In genomic region chr15:77276300-77276699, GRCm38 (mm10) we compare ENCODE assay signal across 21 mouse cellular contexts. TPM values are rescaled to one million over a fixed set of nuclear protein-coding genes. Genes with fewer than 3 reads are reported as not detected.
DNase-seq lines count a peak whose midpoint lies in the region; ATAC-seq lines count a peak whose summit lies in the region.
"Had no signal": no experiment of that assay in that cellular context is flagged by ENCODE, and none has a peak within 500 bp of the region (broad histone marks: within the 10 kb centered on the region; RNA-seq: fewer than 3 reads in every experiment).

No protein-coding gene starts in this region.

- 81% methylated on average over 1 of the region's 1 CpGs for WGBS in heart, embryonic 10.5 days
- WGBS in midbrain, embryonic 11.5 days, result 86% methylated on average over 1 of the region's 1 CpGs
- 84% methylated on average over 1 of the region's 1 CpGs for WGBS in midbrain, embryonic 14.5 days
- 53% methylated on average over 1 of the region's 1 CpGs for WGBS in limb, embryonic 15.5 days

- H3K9me3 ChIP-seq in heart, embryonic 10.5 days, result no peaks in the 10 kb centered on the region
- no peaks in the 10 kb centered on the region for H3K9me3 ChIP-seq in midbrain, embryonic 11.5 days (ENCODE audit: control insufficient read depth, low read length)
- H3K9me3 ChIP-seq in midbrain, embryonic 14.5 days (ENCODE audit: control insufficient read depth, low read length), result no peaks in the 10 kb centered on the region
- H3K9me3 ChIP-seq in limb, embryonic 15.5 days, result no peaks in the 10 kb centered on the region
- H3K9me3 ChIP-seq: embryonic facial prominence, embryonic 15.5 days; forebrain, embryonic 10.5 days; forebrain, embryonic 15.5 days; heart, embryonic 12.5 days; hindbrain, embryonic 10.5 days had no signal

- no peaks in the 10 kb centered on the region for H3K36me3 ChIP-seq in heart, embryonic 10.5 days
- H3K36me3 ChIP-seq in midbrain, embryonic 11.5 days (ENCODE audit: control insufficient read depth, insufficient read depth, low read length), result no peaks in the 10 kb centered on the region
- no peaks in the 10 kb centered on the region for H3K36me3 ChIP-seq in midbrain, embryonic 14.5 days (ENCODE audit: control insufficient read depth, insufficient read depth, low read length)
- no peaks in the 10 kb centered on the region for H3K36me3 ChIP-seq in limb, embryonic 15.5 days
- H3K36me3 ChIP-seq: embryonic facial prominence, embryonic 15.5 days; forebrain, embryonic 10.5 days; forebrain, embryonic 15.5 days; heart, embryonic 12.5 days; hindbrain, embryonic 10.5 days had no signal

- H3K4me1 ChIP-seq in heart, embryonic 10.5 days, result peaks cover 53% of the 10 kb centered on the region
- no peaks in the 10 kb centered on the region for H3K4me1 ChIP-seq in midbrain, embryonic 11.5 days (ENCODE audit: control insufficient read depth, insufficient read depth, low read length)
- peaks cover 6% of the 10 kb centered on the region; the same call in 1 of the 2 replicates for H3K4me1 ChIP-seq in midbrain, embryonic 14.5 days (ENCODE audit: control insufficient read depth, insufficient read depth, low read length)
- peaks cover 36% of the 10 kb centered on the region for H3K4me1 ChIP-seq in limb, embryonic 15.5 days

- no peak overlapping the region for H3K27ac ChIP-seq in heart, embryonic 10.5 days
- no peak overlapping the region for H3K27ac ChIP-seq in midbrain, embryonic 11.5 days (ENCODE audit: low read depth, low read length)
- H3K27ac ChIP-seq in midbrain, embryonic 14.5 days (replicated peaks; ENCODE audit: low read depth, low read length), result no peak overlapping the region
- peak overlapping the region; percentile 47; the same call in 1 of the 2 replicates for H3K27ac ChIP-seq in limb, embryonic 15.5 days
- H3K27ac ChIP-seq: embryonic facial prominence, embryonic 15.5 days; forebrain, embryonic 10.5 days; forebrain, embryonic 15.5 days; hindbrain, embryonic 10.5 days; hindbrain, embryonic 14.5 days had no signal

- no peak overlapping the region for H3K4me3 ChIP-seq in heart, embryonic 10.5 days
- no peak overlapping the region for H3K4me3 ChIP-seq in midbrain, embryonic 11.5 days (ENCODE audit: low read depth, low read length)
- no peak overlapping the region for H3K4me3 ChIP-seq in midbrain, embryonic 14.5 days (replicated peaks; ENCODE audit: low read depth, low read length)
- H3K4me3 ChIP-seq in limb, embryonic 15.5 days, result no peak overlapping the region
- H3K4me3 ChIP-seq: embryonic facial prominence, embryonic 15.5 days; erythroblast, embryonic 14.5 days; forebrain, embryonic 10.5 days; forebrain, embryonic 15.5 days; heart, adult 2 months; heart, embryonic 12.5 days; hindbrain, embryonic 10.5 days had no signal

- H3K27me3 ChIP-seq in heart, embryonic 10.5 days (ENCODE audit: insufficient read depth, poor library complexity, severe bottlenecking), result no peaks in the 10 kb centered on the region
- H3K27me3 ChIP-seq in midbrain, embryonic 11.5 days (ENCODE audit: control insufficient read depth, insufficient read depth, low read length), result no peaks in the 10 kb centered on the region
- H3K27me3 ChIP-seq in midbrain, embryonic 14.5 days (ENCODE audit: control insufficient read depth, insufficient read depth, low read length), result no peaks in the 10 kb centered on the region
- H3K27me3 ChIP-seq in limb, embryonic 15.5 days, result no peaks in the 10 kb centered on the region
- H3K27me3 ChIP-seq: embryonic facial prominence, embryonic 15.5 days; forebrain, embryonic 15.5 days; heart, embryonic 12.5 days; Patski had no signal

- DNase-seq in heart, adult 11 months, result peak; percentile 80
- DNase-seq in heart, embryonic 10.5 days (ENCODE audit: low spot score), result no peak
- DNase-seq in midbrain, embryonic 11.5 days (ENCODE audit: low spot score, missing footprints), result peak; percentile 56
- DNase-seq in midbrain, embryonic 14.5 days, result no peak
- DNase-seq in spleen, postnatal 4 days (ENCODE audit: low spot score in 2 of 2), result no peak
- DNase-seq: adrenal gland, postnatal 25 days; cerebellum, adult 18-20 months; cerebellum, adult 9-11 months; cerebellum, postnatal 36 days; gastrocnemius, postnatal 10 days; heart, adult 2 months had no signal

- ATAC-seq in midbrain, embryonic 11.5 days (ENCODE audit: low FRiP score), result no peak
- ATAC-seq in midbrain, embryonic 14.5 days (ENCODE audit: low FRiP score, low TSS enrichment), result no peak
- no peak for ATAC-seq in limb, embryonic 15.5 days (ENCODE audit: insufficient number of reproducible peaks, low FRiP score, low TSS enrichment, low read depth)
- ATAC-seq: activated CD4-positive, CD25-positive, alpha-beta regulatory T cell, adult 4 months; forebrain, embryonic 15.5 days; Patski had no signal

- H3K4me2 ChIP-seq in midbrain, embryonic 11.5 days, result no peak overlapping the region
- H3K4me2 ChIP-seq in midbrain, embryonic 14.5 days (ENCODE audit: low read length), result no peak overlapping the region
- no peak overlapping the region for H3K4me2 ChIP-seq in limb, embryonic 15.5 days
- H3K4me2 ChIP-seq: embryonic facial prominence, embryonic 15.5 days; forebrain, embryonic 15.5 days; heart, embryonic 12.5 days; hindbrain, embryonic 14.5 days had no signal

- no peak overlapping the region for H3K9ac ChIP-seq in midbrain, embryonic 11.5 days (ENCODE audit: low read length)
- H3K9ac ChIP-seq in midbrain, embryonic 14.5 days (replicated peaks; ENCODE audit: low read length), result no peak overlapping the region
- H3K9ac ChIP-seq in limb, embryonic 15.5 days, result no peak overlapping the region
- H3K9ac ChIP-seq: embryonic facial prominence, embryonic 15.5 days; forebrain, embryonic 15.5 days; hindbrain, embryonic 14.5 days had no signal

RNA-seq across cellular contexts. Expression of gene Rbfox2, which starts 30.5 kb away (rescaled TPM):
- polyA plus RNA-seq in heart, embryonic 10.5 days (2016; fragmentation: Nextera tagmentation; extraction: Ambion mirVana), result 76.2 and 96.5 TPM in 2 replicates
- polyA plus RNA-seq in midbrain, embryonic 11.5 days (2014; fragmentation: Nextera tagmentation; extraction: Ambion mirVana), result 73.2 and 79.9 TPM in 2 replicates
- 195 and 282 TPM in 2 replicates for polyA plus RNA-seq in midbrain, embryonic 14.5 days (2014; fragmentation: Nextera tagmentation; extraction: Ambion mirVana)
- polyA plus RNA-seq in limb, embryonic 15.5 days (2015; fragmentation: Nextera tagmentation; extraction: Ambion mirVana), result 73.2 and 76.6 TPM in 2 replicates
- polyA plus RNA-seq: erythroblast, embryonic 14.5 days had no signal

Comparison
In these comparisons a context has a peak if more than half of its experiments do, and no peak if none do; other contexts are left out.
1. DNase-seq: peak in heart, adult 11 months (single experiment) and midbrain, embryonic 11.5 days (single experiment); none in heart, embryonic 10.5 days (single experiment), midbrain, embryonic 14.5 days (single experiment) and spleen, postnatal 4 days (0 of 2).